Mouse (Mus musculus) stomach, embryonic 15.5 days (tissue): ENCODE results near the gene Bms1. TPM values are rescaled to one million over a fixed set of nuclear protein-coding genes. Genes with fewer than 3 reads are reported as not detected.

Experiments
- ATAC-seq: fragments of 200-750 bp; cut with Nextera tagmentation; 2 replicates; pipeline ENCODE4 v1.8.0; 2017; ENCODE audit warnings: low read depth, moderate number of reproducible peaks, moderate TSS enrichment; ENCODE audit not compliant: insufficient read depth, low FRiP score
- H3K27ac ChIP-seq: fragments of 300-500 bp; sonication (generic); 2 replicates; pipeline ENCODE4 v1.5.1; 2015; ENCODE audit warnings: mild to moderate bottlenecking, inconsistent platforms
- H3K27me3 ChIP-seq: fragments of 300-500 bp; sonication (generic); replicated peaks from 2 replicates; pipeline ENCODE4 v1.6.1; 2015; ENCODE audit warnings: inconsistent platforms
- H3K36me3 ChIP-seq: fragments of 300-500 bp; sonication (generic); 2 replicates; pipeline ENCODE4 v1.6.1; 2015; ENCODE audit warnings: inconsistent platforms
- H3K4me1 ChIP-seq: fragments of 300-500 bp; sonication (generic); 2 replicates; pipeline ENCODE4 v1.6.1; 2015; ENCODE audit warnings: inconsistent platforms
- H3K4me2 ChIP-seq: fragments of 300-500 bp; sonication (generic); 2 replicates; pipeline ENCODE4 v1.6.1; 2015; ENCODE audit warnings: mild to moderate bottlenecking, inconsistent platforms
- H3K4me3 ChIP-seq: fragments of 300-500 bp; sonication (generic); replicated peaks from 2 replicates; pipeline ENCODE4 v1.5.1; 2015; ENCODE audit warnings: inconsistent platforms
- H3K9ac ChIP-seq: fragments of 300-500 bp; sonication (generic); 2 replicates; pipeline ENCODE4 v1.6.1; 2015; ENCODE audit warnings: inconsistent platforms
- H3K9me3 ChIP-seq: fragments of 300-500 bp; sonication (generic); 2 replicates; pipeline ENCODE4 v1.6.1; 2016; ENCODE audit warnings: inconsistent platforms
- WGBS: fragments of 180-500 bp; shearing (Covaris S2); methylation state at CpG from one replicate; pipeline ENCODE4 v1.1.7; 2015; 5-methylcytosine and 5-hydroxymethylcytosine counted together
- microRNA-seq: library from miRNA; unstranded; fragments of <30 nt; microRNA quantifications from one replicate; pipeline ENCODE4, GENCODE M21; 2016
- polyA plus RNA-seq: library from polyadenylated mRNA; unstranded; fragments of >200 nt; fragmentation: Nextera tagmentation; extraction: Ambion mirVana; gene quantifications from 2 replicates; pipeline ENCODE4 v1.2.1, GENCODE M21; 2015

The Bms1 gene
- polyA plus RNA-seq, 1 experiment from 2014 or later: 28.0 TPM

DNA sequence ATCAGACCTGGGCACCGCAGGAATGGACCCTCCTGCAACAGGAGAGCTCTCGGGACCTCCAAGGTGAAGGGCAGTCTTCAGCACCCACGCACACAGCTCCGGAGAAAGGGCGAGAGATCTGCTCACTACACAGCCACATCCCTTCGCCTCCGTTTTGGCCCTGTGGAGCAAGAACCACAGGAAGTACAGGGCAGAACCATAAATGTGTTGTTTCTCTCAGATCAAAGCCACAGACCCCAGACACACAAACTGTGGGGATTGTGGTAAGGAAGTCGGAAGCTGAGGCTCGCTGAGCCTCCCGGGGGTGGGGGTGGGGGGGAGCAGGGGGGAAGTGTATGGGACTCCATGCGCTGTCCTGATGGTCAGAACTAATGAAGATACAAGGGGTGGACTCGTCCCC lies 68.9 kb downstream of the Bms1 start:
- H3K27me3 ChIP-seq: no peaks in the 10 kb centered on the region
- H3K9me3 ChIP-seq: no peaks in the 10 kb centered on the region
- no peak overlapping the region for H3K9ac ChIP-seq
- WGBS: 69% methylated on average over 12 of the region's 12 CpGs
- no peak for ATAC-seq
- H3K4me1 ChIP-seq: no peaks in the 10 kb centered on the region
- H3K27ac ChIP-seq: no peak overlapping the region
- H3K4me3 ChIP-seq: no peak overlapping the region
- H3K4me2 ChIP-seq: no peak overlapping the region
- H3K36me3 ChIP-seq: no peaks in the 10 kb centered on the region

DNA sequence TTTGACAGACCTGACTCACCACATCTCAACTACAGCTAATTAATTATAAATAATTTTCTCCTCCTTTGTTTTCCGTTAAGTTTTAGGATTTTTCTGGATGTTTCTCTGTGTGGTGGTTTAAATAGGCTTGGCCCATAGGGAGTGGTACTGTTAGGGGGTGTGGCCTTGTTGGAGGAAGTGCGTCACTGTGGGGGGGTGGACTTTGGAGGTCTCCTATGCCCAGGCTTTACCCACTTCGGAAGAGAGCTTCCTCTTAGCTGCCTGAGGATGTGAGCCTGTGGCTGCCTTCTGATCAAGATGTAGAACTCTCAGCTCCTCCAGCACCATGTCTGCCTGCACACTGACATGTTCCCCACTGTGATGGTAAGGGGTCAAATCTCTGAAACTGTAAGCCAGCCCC lies 71.1 kb downstream of the Bms1 start:
- Histone ChIP-seq H3K4me1 (no peaks in the 10 kb centered on the region), H3K36me3 (no peaks in the 10 kb centered on the region), H3K4me3 (no peak overlapping the region), H3K27me3 (no peaks in the 10 kb centered on the region), H3K4me2 (no peak overlapping the region), H3K27ac (no peak overlapping the region), H3K9ac (no peak overlapping the region), H3K9me3 (no peaks in the 10 kb centered on the region)
- WGBS: 58% methylated on average over 3 of the region's 3 CpGs
- ATAC-seq: no peak

- Histone ChIP-seq H3K4me2 (no peak overlapping the region), H3K4me3 (no peak overlapping the region), H3K9me3 (no peaks in the 10 kb centered on the region), H3K4me1 (no peaks in the 10 kb centered on the region), H3K9ac (no peak overlapping the region), H3K36me3 (no peaks in the 10 kb centered on the region), H3K27me3 (no peaks in the 10 kb centered on the region), H3K27ac (no peak overlapping the region)
- 82% methylated on average over 8 of the region's 8 CpGs for WGBS
- no peak for ATAC-seq
Measured at GRCm38 (mm10) chr6:118347291-118347690, 72.0 kb downstream of the Bms1 start.

DNA sequence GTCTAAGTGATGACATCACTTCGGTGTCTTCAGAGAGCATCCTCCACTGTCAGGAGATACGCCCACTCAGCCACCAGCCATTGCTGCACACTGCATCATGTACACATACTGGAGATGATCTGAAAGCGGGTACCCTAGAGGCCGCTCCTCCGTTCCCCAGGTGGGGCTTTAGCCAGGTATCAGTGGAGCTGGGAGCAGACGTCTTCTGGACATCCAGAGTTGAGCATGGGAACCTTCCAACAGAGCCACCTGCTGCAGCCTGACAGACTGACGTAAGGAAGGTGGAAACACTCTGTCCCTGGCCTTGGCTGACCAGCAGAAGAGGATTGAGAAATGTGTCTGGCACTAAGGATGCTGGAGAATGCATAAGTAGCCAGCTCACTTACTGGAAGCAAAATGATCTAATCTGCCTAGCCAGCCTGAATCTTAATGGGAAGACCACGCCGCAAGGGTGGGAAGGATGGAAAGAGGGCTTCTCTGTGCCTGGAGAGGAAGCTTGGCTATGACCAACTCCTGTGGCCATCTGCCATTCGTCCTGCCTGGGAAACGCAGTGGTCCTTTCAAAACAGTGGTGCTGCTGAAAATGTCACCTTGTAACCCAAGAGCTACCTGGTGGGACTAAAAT lies 77.3 kb downstream of the Bms1 start:
- no peaks in the 10 kb centered on the region for H3K4me1 ChIP-seq
- 84% methylated on average over 11 of the region's 11 CpGs for WGBS
- H3K9me3 ChIP-seq: no peaks in the 10 kb centered on the region
- no peak overlapping the region for H3K4me3 ChIP-seq
- no peak overlapping the region for H3K4me2 ChIP-seq
- H3K36me3 ChIP-seq: no peaks in the 10 kb centered on the region
- no peak overlapping the region for H3K9ac ChIP-seq
- ATAC-seq: no peak
- H3K27me3 ChIP-seq: no peaks in the 10 kb centered on the region
- H3K27ac ChIP-seq: no peak overlapping the region

DNA sequence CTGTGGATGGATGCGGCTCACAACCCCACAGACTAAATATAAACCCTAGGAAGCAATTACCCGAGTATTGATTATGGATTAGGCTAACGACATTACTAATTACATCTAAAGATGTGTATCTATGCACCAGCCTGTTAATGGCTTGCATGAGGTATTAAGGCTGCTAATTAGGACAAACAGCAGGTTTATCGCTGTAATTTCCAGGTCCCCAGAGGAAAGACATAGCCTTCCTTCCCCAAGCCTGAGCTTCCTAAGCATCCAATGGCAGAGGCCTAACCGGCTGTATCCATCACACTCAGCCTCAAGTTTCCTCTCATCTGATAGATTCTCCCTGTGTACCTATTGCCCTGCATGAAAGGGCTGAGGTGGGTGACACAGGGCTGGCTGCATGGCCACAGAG lies 81.6 kb downstream of the Bms1 start:
- Histone ChIP-seq H3K27ac (no peak overlapping the region), H3K27me3 (no peaks in the 10 kb centered on the region), H3K4me2 (no peak overlapping the region), H3K9ac (no peak overlapping the region), H3K4me1 (no peaks in the 10 kb centered on the region), H3K4me3 (no peak overlapping the region), H3K36me3 (no peaks in the 10 kb centered on the region), H3K9me3 (no peaks in the 10 kb centered on the region)
- WGBS: 87% methylated on average over 5 of the region's 5 CpGs
- ATAC-seq: no peak

DNA sequence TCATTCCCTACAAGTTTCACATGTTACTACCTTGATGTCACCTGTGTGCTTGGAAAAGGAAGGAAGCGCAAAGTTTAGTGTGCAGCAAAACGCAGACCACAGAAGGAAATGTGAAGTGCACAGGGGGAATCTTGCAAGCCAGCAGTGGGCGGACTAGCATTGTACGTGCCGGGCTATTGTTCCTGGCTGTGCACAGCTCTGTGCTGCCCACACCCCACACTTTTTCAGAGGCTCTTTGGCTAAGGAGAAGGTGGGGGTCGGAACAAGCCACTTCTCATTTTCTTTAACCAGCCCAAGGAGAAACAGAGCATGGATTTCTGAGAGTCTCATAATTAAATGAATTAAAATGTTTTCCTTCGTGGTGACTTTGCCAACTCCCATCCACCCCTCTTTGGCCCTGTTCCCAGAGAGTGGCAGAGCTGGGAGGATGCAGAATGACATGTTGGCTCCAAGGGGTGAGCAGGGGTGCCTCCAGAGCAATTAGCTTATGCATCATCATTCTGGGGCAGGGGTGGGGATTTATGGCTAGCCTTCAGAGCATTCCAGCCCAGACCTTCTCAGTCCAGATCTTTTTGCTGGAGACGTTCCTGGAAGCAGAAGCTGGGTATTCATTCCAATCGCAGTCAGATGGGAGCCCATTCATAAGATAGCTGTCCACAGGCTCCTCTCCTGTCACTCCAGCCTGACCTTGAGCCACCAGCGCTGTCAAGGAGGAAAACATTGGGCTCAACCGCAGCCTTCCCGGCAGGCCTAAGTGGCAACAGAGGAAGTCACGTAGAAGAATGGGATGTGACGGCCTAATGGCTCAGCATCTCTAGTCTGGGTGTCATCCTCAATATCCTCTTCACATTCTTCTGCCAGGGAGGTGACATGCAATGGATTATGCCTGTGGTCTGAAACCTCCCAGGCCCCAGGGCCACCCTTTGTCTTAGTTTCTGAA lies 82.5 kb downstream of the Bms1 start:
- WGBS: 56% methylated on average over 14 of the region's 14 CpGs
- Histone ChIP-seq H3K9ac (no peak overlapping the region), H3K9me3 (no peaks in the 10 kb centered on the region), H3K4me1 (no peaks in the 10 kb centered on the region), H3K4me3 (no peak overlapping the region), H3K4me2 (no peak overlapping the region), H3K36me3 (no peaks in the 10 kb centered on the region), H3K27me3 (no peaks in the 10 kb centered on the region), H3K27ac (no peak overlapping the region)
- ATAC-seq: no peak

- ATAC-seq: no peak; the same call in 1 of the 2 replicates
- 76% methylated on average over 5 of the region's 5 CpGs for WGBS
- Histone ChIP-seq H3K4me2 (no peak overlapping the region), H3K27me3 (no peaks in the 10 kb centered on the region), H3K4me1 (no peaks in the 10 kb centered on the region), H3K27ac (no peak overlapping the region), H3K9ac (no peak overlapping the region), H3K4me3 (no peak overlapping the region), H3K9me3 (no peaks in the 10 kb centered on the region), H3K36me3 (no peaks in the 10 kb centered on the region)
Measured at GRCm38 (mm10) chr6:118335934-118336450, 83.3 kb downstream of the Bms1 start.

DNA sequence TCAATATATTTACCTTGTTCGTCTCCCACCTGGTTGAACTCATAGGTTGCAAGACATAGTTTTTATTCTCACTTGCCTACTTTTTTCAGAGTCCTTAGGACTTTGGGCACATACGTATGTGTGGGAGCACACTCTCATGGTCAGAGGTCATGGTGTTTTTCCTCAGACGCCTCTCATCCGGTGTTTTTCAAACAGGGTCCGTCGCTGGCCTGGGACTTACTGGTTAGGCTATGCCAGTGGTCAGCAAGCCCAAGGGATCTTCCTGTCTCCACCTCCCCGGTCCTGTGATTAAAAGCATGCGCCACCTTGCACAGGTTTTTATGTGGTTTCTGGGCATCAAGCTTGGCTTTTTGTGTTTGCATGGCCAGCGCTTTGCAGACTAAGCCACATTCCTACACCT lies 85.4 kb downstream of the Bms1 start:
- Histone ChIP-seq H3K27ac (no peak overlapping the region), H3K36me3 (no peaks in the 10 kb centered on the region), H3K4me2 (no peak overlapping the region), H3K4me1 (no peaks in the 10 kb centered on the region), H3K9ac (no peak overlapping the region), H3K27me3 (no peaks in the 10 kb centered on the region), H3K4me3 (no peak overlapping the region), H3K9me3 (no peaks in the 10 kb centered on the region)
- 78% methylated on average over 9 of the region's 9 CpGs for WGBS
- no peak for ATAC-seq

Small RNAs within 50 kb of the gene (microRNA-seq; reads per million reads assigned to microRNA genes)
- gene Gm25953: not detected

Other genes with a start within 250 kb of the Bms1 start
- gene Ret, start 221.8 kb downstream of the Bms1 start, polyA plus RNA-seq: 15.3 and 19.8 TPM in 2 replicates
- gene Zfp248, start 36.1 kb upstream of the Bms1 start, polyA plus RNA-seq: 6.5 and 7.1 TPM in 2 replicates
- 8.8 and 9.0 TPM in 2 replicates for gene Zfp9, start 59.8 kb upstream of the Bms1 start, polyA plus RNA-seq
- gene Ankrd26, start 142.8 kb upstream of the Bms1 start, polyA plus RNA-seq: 10.8 and 13.0 TPM in 2 replicates